Mouse (Mus musculus) forebrain, embryonic 15.5 days (tissue): ENCODE data around the gene Ptger2. TPM values are rescaled to one million over a fixed set of nuclear protein-coding genes. Genes with fewer than 3 reads are reported as not detected.
"Not testable (repeated sequence)": the region's sequence is repeated elsewhere in the genome, so short reads cannot be mapped to it uniquely, and the experiment has no call there.

Source experiments
- ATAC-seq: fragments of 200-750 bp; cut with Nextera tagmentation; replicated peaks from 2 replicates; pipeline ENCODE4 v1.8.0; 2017; ENCODE audit warnings: mild to moderate bottlenecking, moderate TSS enrichment, moderate library complexity
- H3K27ac ChIP-seq: fragments of 300-500 bp; sonication (generic); replicated peaks from 2 replicates; pipeline ENCODE4 v1.5.1; 2015; ENCODE audit warnings: mild to moderate bottlenecking, inconsistent platforms
- H3K27me3 ChIP-seq: fragments of 300-500 bp; sonication (generic); 2 replicates; pipeline ENCODE4 v1.6.1; 2015; ENCODE audit warnings: inconsistent platforms
- H3K36me3 ChIP-seq: fragments of 300-500 bp; sonication (generic); 2 replicates; pipeline ENCODE4 v1.6.1; 2015; ENCODE audit warnings: mild to moderate bottlenecking, inconsistent platforms
- H3K4me1 ChIP-seq: fragments of 300-500 bp; sonication (generic); 2 replicates; pipeline ENCODE4 v1.6.1; 2015; ENCODE audit warnings: inconsistent platforms
- H3K4me2 ChIP-seq: fragments of 300-500 bp; sonication (generic); replicated peaks from 2 replicates; pipeline ENCODE4 v1.6.1; 2015; ENCODE audit warnings: mild to moderate bottlenecking, inconsistent platforms
- H3K4me3 ChIP-seq: fragments of 300-500 bp; sonication (generic); 2 replicates; pipeline ENCODE4 v1.5.1; 2015; ENCODE audit warnings: mild to moderate bottlenecking, inconsistent platforms
- H3K9ac ChIP-seq: fragments of 300-500 bp; sonication (generic); replicated peaks from 2 replicates; pipeline ENCODE4 v1.6.1; 2015; ENCODE audit warnings: mild to moderate bottlenecking, inconsistent platforms
- H3K9me3 ChIP-seq: fragments of 300-500 bp; sonication (generic); 2 replicates; pipeline ENCODE4 v1.6.1; 2016; ENCODE audit warnings: inconsistent platforms
- WGBS: fragments of 180-500 bp; shearing (Covaris S2); methylation state at CpG from one replicate; pipeline ENCODE4 v1.1.7; 2015; ENCODE audit warnings: mixed read lengths; 5-methylcytosine and 5-hydroxymethylcytosine counted together
- polyA plus RNA-seq: library from polyadenylated mRNA; unstranded; fragments of >200 nt; fragmentation: Nextera tagmentation; extraction: Ambion mirVana; gene quantifications from 2 replicates; pipeline ENCODE4 v1.2.1, GENCODE M21; 2015

Ptger2 gene
- polyA plus RNA-seq, result 0.20 and 0.34 TPM in 2 replicates

DNA sequence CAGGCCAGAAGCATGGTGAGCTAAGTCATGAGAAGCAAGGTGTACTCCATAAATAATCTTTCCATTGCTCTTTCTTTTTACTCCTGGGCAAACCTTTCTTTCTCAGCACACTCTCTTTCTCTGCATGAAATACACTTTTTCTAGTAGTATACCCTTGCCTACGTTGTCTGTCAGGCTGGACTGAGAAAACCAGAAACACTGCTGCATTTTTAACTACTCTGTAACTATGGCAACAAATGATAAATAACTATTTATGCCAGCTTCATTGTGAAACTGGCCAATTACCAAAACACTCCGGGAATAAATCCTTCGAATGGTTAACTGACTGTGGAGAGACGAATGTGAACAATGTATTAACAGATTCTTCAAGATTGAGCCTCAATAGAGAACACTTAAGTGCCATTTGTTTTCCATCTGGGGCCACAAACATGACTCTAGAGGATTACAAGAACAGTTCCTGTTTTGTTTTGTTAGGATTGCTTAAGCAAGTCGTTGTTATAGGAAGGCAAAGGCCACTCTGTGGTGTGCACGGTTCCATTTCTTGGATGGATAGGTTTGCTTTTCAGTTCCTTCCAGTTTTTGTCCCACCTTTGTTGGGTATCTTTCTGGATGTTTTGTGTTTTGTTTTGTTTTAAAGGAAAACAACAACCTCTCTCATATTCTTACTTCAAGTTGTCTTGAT lies at the start of gene Ptger2:
Ptger2 (plus strand) TSS at position 522 of the 682 bp plus-strand sequence.
- Histone ChIP-seq H3K4me2 (peak within 1 kb of the TSS; percentile 73), H3K4me1 (peaks cover 17% of the 10 kb centered on the region), H3K4me3 (peak within 1 kb of the TSS; percentile 43), H3K9ac (peak within 1 kb of the TSS; percentile 45), H3K27me3 (peaks cover 11% of the 10 kb centered on the region; the same call in 1 of the 2 replicates)
- ATAC-seq, result 0 out of 2 replicates have a peak, but pooled peaks have one; percentile 26
- H3K36me3 ChIP-seq, H3K9me3 ChIP-seq, H3K27ac ChIP-seq: not testable (repeated sequence)
- WGBS, result 11% methylated on average over 6 of the region's 6 CpGs

DNA sequence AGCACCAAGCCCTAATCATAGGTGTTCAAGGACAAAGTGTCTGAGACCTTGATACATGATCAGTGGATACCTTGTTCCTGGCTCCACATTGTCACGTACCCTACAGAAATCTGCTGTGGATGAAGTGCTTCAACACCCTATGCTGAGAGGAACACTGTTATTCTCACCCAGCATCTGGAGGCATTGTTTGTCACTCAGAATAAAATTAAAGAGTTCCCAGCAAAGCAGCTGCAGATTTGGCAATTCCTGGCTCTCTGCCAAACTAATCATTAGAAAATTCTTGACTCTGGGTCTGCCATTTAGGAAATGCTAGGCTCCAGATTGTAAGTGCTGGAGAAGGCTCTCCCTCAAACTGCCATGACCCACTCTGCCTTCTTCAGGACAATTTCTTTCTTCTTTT lies 27.2 kb upstream of the Ptger2 start:
- Histone ChIP-seq H3K27ac (peak overlapping the region; percentile 31; the same call in 1 of the 2 replicates), H3K4me3 (no peak overlapping the region), H3K36me3 (no peaks in the 10 kb centered on the region), H3K9ac (no peak overlapping the region), H3K9me3 (no peaks in the 10 kb centered on the region), H3K27me3 (no peaks in the 10 kb centered on the region), H3K4me2 (no peak overlapping the region), H3K4me1 (no peaks in the 10 kb centered on the region)
- 59% methylated on average over 1 of the region's 1 CpGs for WGBS
- ATAC-seq, result peak; percentile 57

DNA sequence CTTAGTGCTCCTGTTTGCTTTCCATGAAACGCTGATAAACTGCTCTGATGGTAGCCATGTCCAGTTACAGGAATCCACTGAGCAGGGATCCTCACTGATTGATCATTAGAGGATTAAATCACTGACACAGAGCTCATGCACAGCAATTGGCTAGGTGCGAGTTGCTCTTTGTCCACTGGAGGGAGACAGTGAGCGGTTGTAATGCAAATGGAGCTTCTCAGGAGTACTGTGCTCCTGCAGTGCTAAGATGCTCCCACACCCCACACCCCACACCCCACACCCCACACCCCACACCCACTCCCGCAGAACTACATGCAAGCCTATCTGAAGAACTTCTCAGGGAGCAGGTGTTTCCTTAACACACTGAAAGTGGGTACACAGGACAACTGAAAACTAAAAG lies 10.7 kb upstream of the Ptger2 start:
- H3K9me3 ChIP-seq, H3K4me1 ChIP-seq, H3K27ac ChIP-seq, H3K9ac ChIP-seq, H3K4me2 ChIP-seq, H3K27me3 ChIP-seq, H3K36me3 ChIP-seq, H3K4me3 ChIP-seq: not testable (repeated sequence)
- peak; percentile 55 for ATAC-seq
- WGBS, result 4% methylated on average over 4 of the region's 4 CpGs

DNA sequence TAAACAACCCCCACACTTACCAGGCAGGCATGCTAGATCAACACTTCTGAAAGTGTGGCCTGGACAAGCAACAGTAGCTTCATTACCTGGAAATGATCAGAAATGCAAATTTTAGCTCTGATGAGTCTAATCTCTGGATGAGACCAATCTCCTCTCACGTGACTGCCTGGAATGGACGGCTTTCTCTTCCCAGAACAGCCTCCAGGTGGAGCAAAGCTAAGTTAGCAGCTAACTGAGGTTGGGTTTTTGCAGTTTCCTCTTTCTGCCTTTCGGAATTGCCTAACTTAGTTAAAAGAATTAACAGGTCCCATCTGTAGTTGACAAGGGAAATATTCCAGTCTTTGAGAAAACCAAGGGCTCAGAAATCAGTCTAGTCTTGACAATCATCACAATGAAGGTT lies 8.1 kb upstream of the Ptger2 start:
- no peak overlapping the region for H3K27ac ChIP-seq
- no peaks in the 10 kb centered on the region for H3K27me3 ChIP-seq
- H3K36me3 ChIP-seq, result no peaks in the 10 kb centered on the region
- H3K4me1 ChIP-seq, result no peaks in the 10 kb centered on the region
- 45% methylated on average over 3 of the region's 3 CpGs for WGBS
- H3K9ac ChIP-seq, result no peak overlapping the region
- H3K4me2 ChIP-seq, result no peak overlapping the region
- no peak overlapping the region for H3K4me3 ChIP-seq
- H3K9me3 ChIP-seq, result no peaks in the 10 kb centered on the region
- no peak for ATAC-seq

DNA sequence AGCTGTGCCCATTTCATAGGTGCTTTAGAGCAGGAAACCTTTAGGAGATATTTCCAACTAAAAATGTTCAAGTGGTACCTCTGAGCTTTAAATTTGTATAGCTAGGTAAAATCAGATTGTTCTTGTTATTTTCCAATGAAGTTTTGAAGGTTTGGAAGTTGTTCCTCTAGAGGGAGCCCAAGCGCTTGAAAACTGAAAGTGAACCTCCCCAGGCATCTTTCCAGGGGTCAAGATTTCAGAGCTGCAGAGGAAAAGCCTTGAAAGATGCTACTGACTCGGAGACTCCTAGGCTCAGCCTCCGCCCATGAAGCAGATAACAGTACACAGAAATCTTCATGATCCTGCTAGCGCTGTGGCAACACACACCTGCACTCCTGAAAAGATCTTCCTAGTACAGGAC lies 6.5 kb upstream of the Ptger2 start:
- WGBS, result 16% methylated on average over 4 of the region's 4 CpGs
- no peak overlapping the region for H3K9ac ChIP-seq

DNA sequence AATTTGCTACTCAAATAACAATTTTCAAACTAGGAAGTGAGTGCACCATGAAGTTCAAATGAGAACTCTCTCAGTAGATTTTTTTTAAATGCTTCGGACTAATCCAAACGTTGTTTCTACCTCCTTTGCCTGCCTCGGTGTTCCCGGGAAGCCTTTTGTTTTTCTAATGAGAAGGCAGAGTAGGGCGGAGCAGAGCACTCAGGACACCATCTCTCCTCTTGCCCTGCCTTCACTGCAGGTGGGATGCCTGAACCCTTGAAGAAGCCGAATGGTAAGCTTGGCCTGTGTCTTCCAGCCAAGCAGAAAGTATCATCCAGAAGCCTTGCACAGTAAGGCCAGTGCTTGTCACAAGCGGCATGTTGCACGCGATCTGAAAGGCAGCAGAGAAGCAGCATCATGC lies 3.9 kb upstream of the Ptger2 start:
- 28% methylated on average over 9 of the region's 9 CpGs for WGBS
- Histone ChIP-seq H3K27ac (no peak overlapping the region), H3K4me2 (no peak overlapping the region), H3K4me3 (no peak overlapping the region), H3K4me1 (peaks cover 12% of the 10 kb centered on the region), H3K27me3 (no peaks in the 10 kb centered on the region), H3K9me3 (no peaks in the 10 kb centered on the region), H3K9ac (no peak overlapping the region), H3K36me3 (no peaks in the 10 kb centered on the region)
- no peak for ATAC-seq

More for the DNA sequence above, 6.5 kb upstream of the Ptger2 start:
- H3K36me3 ChIP-seq, result no peaks in the 10 kb centered on the region
- no peaks in the 10 kb centered on the region for H3K27me3 ChIP-seq
- no peaks in the 10 kb centered on the region for H3K9me3 ChIP-seq
- ATAC-seq, result no peak
- no peak overlapping the region for H3K27ac ChIP-seq
- no peaks in the 10 kb centered on the region for H3K4me1 ChIP-seq
- H3K4me2 ChIP-seq, result no peak overlapping the region
- no peak overlapping the region for H3K4me3 ChIP-seq

DNA sequence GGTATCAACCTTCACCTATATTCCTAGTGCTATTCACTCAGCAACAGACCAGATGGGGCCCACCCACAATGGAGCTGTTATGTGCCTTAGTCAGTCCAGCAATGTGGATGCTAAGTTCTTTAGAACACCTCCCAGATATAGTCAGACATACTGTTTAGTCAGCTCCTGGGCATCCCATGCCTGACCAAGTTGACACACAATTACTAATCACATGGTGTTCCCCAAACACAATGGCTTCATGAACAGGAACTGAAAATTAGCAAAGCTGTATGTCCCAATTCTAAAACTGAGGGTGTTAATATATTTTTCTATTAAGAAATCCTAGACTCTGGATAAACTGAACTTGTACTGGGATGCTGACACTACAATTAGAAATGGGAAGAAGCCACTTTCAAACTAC lies 1.7 kb upstream of the Ptger2 start:
- Histone ChIP-seq H3K36me3 (no peaks in the 10 kb centered on the region), H3K9me3 (no peaks in the 10 kb centered on the region), H3K4me1 (peaks cover 17% of the 10 kb centered on the region), H3K27me3 (peaks cover 11% of the 10 kb centered on the region; the same call in 1 of the 2 replicates), H3K27ac (no peak overlapping the region), H3K4me3 (no peak overlapping the region), H3K9ac (no peak overlapping the region), H3K4me2 (no peak overlapping the region)
- no peak for ATAC-seq

DNA sequence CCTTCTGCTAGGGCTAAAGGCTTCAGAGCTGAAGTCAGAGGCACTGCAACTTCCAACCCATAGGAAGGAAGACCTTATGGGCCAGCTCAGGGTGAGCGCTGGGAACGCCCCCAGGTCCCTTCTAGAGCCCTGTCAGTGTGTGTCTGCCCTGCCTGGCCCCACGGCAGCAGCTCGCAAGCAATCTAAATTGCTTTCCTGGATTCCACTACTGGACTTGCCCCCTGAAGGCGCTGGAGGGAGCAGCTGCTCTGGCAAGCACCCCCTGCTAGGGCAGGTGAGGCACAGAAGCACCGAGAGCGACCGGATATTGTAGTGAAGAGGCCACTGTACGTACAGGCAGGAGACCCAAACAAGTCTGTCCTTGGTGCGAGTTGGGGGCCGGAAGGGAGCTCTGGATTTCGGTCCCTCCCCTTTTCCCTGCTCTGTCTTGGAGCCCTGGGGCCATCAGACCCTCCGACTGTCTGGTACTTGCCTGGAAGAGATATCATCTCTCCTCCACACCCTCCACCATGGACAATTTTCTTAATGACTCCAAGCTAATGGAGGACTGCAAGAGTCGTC lies 541 bp downstream of the Ptger2 start:
- Histone ChIP-seq H3K27me3 (peaks cover 11% of the 10 kb centered on the region; the same call in 1 of the 2 replicates), H3K9me3 (no peaks in the 10 kb centered on the region), H3K4me3 (peak overlapping the region; percentile 43), H3K36me3 (no peaks in the 10 kb centered on the region), H3K4me2 (peak overlapping the region; percentile 73), H3K4me1 (peaks cover 17% of the 10 kb centered on the region), H3K9ac (peak overlapping the region; percentile 45), H3K27ac (no peak overlapping the region)
- peak; percentile 64 for ATAC-seq
- WGBS, result 4% methylated on average over 14 of the region's 14 CpGs

DNA sequence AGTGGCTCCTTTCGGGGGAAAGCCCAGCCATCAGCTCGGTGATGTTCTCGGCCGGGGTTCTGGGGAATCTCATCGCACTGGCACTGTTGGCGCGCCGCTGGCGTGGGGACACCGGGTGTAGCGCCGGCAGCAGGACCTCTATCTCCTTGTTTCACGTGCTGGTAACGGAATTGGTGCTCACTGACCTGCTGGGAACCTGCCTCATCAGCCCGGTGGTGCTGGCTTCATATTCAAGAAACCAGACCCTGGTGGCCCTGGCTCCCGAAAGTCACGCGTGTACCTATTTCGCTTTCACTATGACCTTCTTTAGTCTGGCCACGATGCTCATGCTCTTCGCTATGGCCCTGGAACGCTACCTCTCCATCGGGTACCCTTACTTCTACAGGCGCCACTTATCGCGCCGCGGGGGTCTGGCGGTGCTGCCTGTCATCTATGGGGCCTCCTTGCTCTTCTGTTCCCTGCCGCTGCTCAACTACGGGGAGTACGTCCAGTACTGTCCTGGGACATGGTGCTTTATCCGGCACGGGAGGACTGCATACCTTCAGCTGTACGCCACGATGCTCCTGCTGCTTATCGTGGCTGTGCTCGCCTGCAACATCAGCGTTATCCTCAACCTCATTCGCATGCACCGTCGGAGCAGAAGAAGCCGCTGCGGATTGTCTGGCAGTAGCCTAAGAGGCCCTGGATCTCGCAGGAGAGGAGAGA lies 1.2 kb downstream of the Ptger2 start:
- H3K9ac ChIP-seq, result peak overlapping the region; percentile 45
- peaks cover 11% of the 10 kb centered on the region; the same call in 1 of the 2 replicates for H3K27me3 ChIP-seq
- peak; percentile 69 for ATAC-seq
- peak overlapping the region; percentile 43 for H3K4me3 ChIP-seq
- no peaks in the 10 kb centered on the region for H3K36me3 ChIP-seq
- H3K27ac ChIP-seq, result no peak overlapping the region
- peaks cover 17% of the 10 kb centered on the region for H3K4me1 ChIP-seq
- 1% methylated on average over 45 of the region's 45 CpGs for WGBS
- no peaks in the 10 kb centered on the region for H3K9me3 ChIP-seq
- H3K4me2 ChIP-seq, result peak overlapping the region; percentile 73

DNA sequence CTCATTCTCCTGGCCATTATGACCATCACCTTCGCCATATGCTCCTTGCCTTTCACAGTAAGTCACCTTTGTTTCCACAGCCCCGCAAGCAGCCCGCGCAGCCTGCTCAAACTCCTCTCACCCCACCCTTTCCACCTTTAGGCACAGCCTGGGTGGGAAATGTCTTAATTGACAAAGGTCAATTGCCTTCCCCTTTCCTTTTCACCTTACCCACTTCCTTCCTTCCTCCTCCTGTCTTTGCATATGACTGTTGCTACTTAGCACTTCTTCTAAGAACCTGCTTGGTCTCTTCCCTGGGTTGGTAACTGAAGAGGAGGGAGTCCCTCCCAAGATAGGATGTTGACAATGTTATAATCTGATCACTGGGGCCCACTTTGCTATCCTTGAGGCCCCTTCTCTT lies 1.8 kb downstream of the Ptger2 start:
- peak overlapping the region; percentile 73 for H3K4me2 ChIP-seq
- peaks cover 17% of the 10 kb centered on the region for H3K4me1 ChIP-seq
- 0 out of 2 replicates have a peak overlapping the region, but pooled peaks have one; percentile 45 for H3K9ac ChIP-seq
- H3K9me3 ChIP-seq, result no peaks in the 10 kb centered on the region
- H3K27ac ChIP-seq, result no peak overlapping the region
- no peaks in the 10 kb centered on the region for H3K36me3 ChIP-seq
- H3K4me3 ChIP-seq, result peak overlapping the region; percentile 43
- WGBS, result 34% methylated on average over 4 of the region's 4 CpGs
- ATAC-seq, result peak; percentile 24
- peaks cover 11% of the 10 kb centered on the region; the same call in 1 of the 2 replicates for H3K27me3 ChIP-seq

DNA sequence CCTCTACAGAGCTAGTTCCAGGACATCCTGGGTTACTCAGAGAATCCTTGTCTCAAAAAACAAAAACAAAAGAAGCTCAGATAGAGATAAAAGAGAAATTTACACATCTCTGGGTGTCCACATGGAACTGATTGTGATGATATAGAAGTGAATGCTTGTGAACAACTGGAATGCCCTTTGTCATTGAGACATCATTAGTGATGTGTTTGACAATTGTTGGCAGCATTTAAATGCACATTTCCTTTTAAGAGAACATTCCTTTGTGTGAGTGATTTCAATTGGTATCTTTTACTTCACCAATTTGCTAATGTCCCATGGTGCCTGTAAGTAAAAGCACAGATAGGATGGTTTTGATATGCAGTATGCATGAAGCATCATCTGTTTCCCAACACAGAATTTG lies 6.3 kb downstream of the Ptger2 start:
- Histone ChIP-seq H3K9me3 (no peaks in the 10 kb centered on the region), H3K9ac (no peak overlapping the region), H3K4me1 (peaks cover 3% of the 10 kb centered on the region; the same call in 1 of the 2 replicates), H3K27ac (no peak overlapping the region), H3K27me3 (peaks cover 11% of the 10 kb centered on the region; the same call in 1 of the 2 replicates), H3K4me3 (no peak overlapping the region), H3K36me3 (no peaks in the 10 kb centered on the region), H3K4me2 (no peak overlapping the region)
- ATAC-seq, result no peak

DNA sequence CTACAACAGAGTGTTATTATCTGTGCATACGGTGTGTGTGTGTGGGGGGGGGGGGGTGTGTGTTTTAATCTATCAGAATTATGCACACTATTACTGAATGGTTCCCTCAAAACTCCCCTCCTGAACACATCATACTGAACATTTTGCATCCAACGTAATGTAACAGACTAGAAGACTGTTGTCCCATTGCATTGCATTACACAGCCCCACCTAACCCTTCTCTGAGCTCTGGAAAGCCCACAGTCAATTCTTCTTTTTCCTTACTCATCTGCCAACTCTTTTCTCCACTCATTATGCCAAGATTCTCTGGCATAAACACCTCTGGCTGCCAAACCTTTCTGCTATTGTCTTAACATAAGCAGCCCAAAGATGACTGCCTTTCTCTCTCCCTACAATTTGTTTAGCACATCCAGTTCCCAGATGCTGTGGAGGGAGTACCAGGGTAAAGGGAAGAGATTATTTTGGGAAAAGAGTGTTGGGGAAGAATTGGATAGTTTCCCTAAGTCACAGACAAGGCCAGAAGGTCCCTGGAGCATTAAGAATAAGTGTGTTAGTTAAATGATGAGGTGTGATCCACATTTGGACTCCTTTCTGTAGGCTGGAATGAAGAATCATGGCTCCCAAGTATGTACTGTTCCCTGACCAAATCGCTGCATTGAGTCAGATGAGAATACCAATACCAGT lies 12.2 kb downstream of the Ptger2 start:
- H3K4me1 ChIP-seq, result no peaks in the 10 kb centered on the region
- no peak for ATAC-seq
- 90% methylated on average over 3 of the region's 3 CpGs for WGBS

More for the DNA sequence above, 12.2 kb downstream of the Ptger2 start:
- H3K27me3 ChIP-seq, result no peaks in the 10 kb centered on the region
- no peaks in the 10 kb centered on the region for H3K9me3 ChIP-seq
- H3K4me3 ChIP-seq, result no peak overlapping the region
- no peak overlapping the region for H3K9ac ChIP-seq
- H3K27ac ChIP-seq, result no peak overlapping the region
- H3K36me3 ChIP-seq, result no peaks in the 10 kb centered on the region
- no peak overlapping the region for H3K4me2 ChIP-seq
